Mouse (Mus musculus): Measurements from ENCODE around the gene Eef2. TPM values are rescaled to one million over a fixed set of nuclear protein-coding genes. Genes with fewer than 3 reads are reported as not detected.

The Eef2 gene
- 347 and 468 TPM in 2 replicates for polyA plus RNA-seq (2011; ENCODE audit: insufficient read depth, insufficient read length, low replicate concordance, missing spikeins)

DNA sequence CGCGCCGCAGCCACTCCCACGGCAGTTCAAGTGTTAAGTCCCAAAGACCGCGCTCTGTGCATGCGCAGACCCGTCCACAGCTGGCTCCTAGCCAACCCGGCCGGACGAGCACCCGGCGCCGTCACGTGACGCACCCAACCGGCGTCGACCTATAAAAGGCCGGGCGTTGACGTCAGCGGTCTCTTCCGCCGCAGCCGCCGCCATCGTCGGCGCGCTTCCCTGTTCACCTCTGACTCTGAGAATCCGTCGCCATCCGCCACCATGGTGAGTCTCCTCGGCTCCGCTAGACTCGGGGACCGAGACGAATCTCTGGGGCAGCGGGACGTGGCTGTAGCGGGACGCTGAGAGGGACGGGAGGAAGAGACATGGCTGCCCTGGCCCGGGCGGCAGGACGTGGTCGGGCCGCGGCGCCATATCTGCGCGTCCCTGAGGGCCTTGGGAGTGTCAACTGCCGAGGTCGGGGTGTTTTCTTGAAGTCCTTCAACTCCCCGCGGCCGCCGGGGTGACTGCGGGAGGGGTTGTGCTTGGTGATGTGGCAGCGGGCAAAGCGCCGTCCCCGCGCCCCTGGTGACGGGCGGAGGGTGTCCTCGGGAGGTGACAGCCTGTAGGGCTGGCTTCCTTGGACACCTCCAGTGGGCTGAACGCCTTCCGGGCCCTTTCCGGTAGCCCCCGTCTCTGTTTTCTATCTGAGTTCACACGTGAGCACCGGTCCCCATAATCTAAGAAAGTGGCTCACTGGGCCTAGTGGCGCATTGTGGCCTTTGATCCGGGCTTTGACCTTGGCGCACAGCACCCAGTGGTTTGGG lies at the start of gene Eef2:
TSS of gene Eef2 (plus strand) at position 166 of the 806 bp plus-strand sequence.
- TF ChIP-seq POLR2A (IDR thresholded peaks at IDR 0.05; ENCODE audit: borderline replicate concordance, control insufficient read depth, low read depth, low read length): peak; percentile 99
- no peak for TF ChIP-seq CTCF (IDR thresholded peaks at IDR 0.05; ENCODE audit: control insufficient read depth, insufficient read depth, low read length)
- H3K4me1 ChIP-seq (ENCODE audit: control insufficient read depth, insufficient read depth, low read length): peaks cover 7% of the 10 kb centered on the region
- peak within 1 kb of the TSS; percentile 87 for H3K27ac ChIP-seq (ENCODE audit: control insufficient read depth, insufficient read depth, low read depth, low read length, poor library complexity)
- WGBS: under 1% methylated on average over 77 of the region's 77 CpGs
- H3K4me3 ChIP-seq (replicated peaks; ENCODE audit: control insufficient read depth, low read depth, low read length): peak within 1 kb of the TSS; percentile 76

DNA sequence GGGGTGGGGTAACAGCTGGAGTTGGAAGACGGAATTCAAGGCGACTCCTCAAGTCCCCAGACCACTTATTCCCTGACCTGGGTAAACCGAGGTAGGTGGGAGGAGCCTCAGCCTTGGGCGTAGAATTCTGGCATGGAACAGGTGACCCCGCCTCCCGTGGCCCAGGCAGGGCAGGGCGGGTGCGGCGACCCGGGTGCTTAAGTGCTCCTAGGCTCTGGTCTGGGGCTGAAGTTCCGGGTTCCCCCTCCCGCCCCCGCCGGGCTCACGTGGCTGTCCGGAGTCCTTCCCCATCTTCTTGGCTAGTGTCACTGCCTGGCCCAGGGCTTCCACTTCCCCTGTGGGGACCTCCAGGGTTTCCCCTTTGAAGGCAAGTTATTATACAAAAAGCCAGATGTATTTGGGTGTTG lies 42.2 kb upstream of the Eef2 start:
- Histone ChIP-seq H3K4me1 (ENCODE audit: control insufficient read depth, insufficient read depth, low read length) (peaks cover 7% of the 10 kb centered on the region), H3K27ac (ENCODE audit: control insufficient read depth, insufficient read depth, low read depth, low read length, poor library complexity) (peak overlapping the region; percentile 99), H3K4me3 (replicated peaks; ENCODE audit: control insufficient read depth, low read depth, low read length) (peak overlapping the region; percentile 59)
- no peak for TF ChIP-seq CTCF (IDR thresholded peaks at IDR 0.05; ENCODE audit: control insufficient read depth, insufficient read depth, low read length)
- TF ChIP-seq POLR2A (IDR thresholded peaks at IDR 0.05; ENCODE audit: borderline replicate concordance, control insufficient read depth, low read depth, low read length): peak; percentile 72; the same call in 1 of the 2 replicates
- WGBS: under 1% methylated on average over 16 of the region's 16 CpGs

DNA sequence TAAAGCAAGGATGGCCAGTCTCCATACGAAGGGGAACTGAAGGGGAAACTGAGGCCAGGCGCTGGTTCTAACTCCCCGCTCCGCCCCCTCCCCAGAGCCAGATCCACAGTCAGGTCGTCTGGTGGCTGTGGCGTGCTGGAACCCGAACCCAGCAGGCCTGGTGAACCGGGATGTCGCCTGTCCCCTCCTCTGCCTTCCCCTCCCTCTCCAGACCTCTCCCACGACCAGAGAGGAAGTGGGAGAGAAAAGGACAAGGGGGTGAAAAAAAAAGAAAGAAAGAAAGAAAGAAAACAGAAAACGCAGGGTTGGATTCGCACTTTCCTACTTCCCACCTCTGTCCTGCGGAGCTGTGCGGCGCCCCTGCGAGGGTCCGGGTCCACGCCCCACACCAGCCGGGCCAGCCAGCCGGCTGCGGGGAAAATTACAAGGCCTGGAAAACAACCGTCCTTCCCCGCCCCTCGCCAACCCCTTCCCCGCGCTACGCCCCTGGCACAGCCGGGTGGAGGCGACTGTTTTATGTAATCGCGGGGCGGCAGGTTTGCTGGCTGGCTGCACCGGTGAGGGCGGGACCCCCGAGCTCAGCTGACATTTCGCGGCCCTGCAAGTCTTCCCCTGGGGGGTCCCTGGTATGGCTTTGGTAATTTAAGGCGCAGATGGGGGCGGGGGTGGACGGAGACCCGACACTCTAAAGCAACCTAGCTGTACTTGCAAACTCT lies 41.3 kb upstream of the Eef2 start, which contains the start of gene Zbtb7a:
TSS of gene Zbtb7a (plus strand) at position 255 of the 716 bp plus-strand sequence.
- Histone ChIP-seq H3K4me3 (replicated peaks; ENCODE audit: control insufficient read depth, low read depth, low read length) (peak within 1 kb of the TSS; percentile 83), H3K4me1 (ENCODE audit: control insufficient read depth, insufficient read depth, low read length) (peaks cover 9% of the 10 kb centered on the region), H3K27ac (ENCODE audit: control insufficient read depth, insufficient read depth, low read depth, low read length, poor library complexity) (peak within 1 kb of the TSS; percentile 99)
- WGBS: 1% methylated on average over 41 of the region's 41 CpGs
- TF ChIP-seq CTCF (IDR thresholded peaks at IDR 0.05; ENCODE audit: control insufficient read depth, insufficient read depth, low read length) (no peak), POLR2A (IDR thresholded peaks at IDR 0.05; ENCODE audit: borderline replicate concordance, control insufficient read depth, low read depth, low read length) (peak; percentile 47; the same call in 1 of the 2 replicates)

DNA sequence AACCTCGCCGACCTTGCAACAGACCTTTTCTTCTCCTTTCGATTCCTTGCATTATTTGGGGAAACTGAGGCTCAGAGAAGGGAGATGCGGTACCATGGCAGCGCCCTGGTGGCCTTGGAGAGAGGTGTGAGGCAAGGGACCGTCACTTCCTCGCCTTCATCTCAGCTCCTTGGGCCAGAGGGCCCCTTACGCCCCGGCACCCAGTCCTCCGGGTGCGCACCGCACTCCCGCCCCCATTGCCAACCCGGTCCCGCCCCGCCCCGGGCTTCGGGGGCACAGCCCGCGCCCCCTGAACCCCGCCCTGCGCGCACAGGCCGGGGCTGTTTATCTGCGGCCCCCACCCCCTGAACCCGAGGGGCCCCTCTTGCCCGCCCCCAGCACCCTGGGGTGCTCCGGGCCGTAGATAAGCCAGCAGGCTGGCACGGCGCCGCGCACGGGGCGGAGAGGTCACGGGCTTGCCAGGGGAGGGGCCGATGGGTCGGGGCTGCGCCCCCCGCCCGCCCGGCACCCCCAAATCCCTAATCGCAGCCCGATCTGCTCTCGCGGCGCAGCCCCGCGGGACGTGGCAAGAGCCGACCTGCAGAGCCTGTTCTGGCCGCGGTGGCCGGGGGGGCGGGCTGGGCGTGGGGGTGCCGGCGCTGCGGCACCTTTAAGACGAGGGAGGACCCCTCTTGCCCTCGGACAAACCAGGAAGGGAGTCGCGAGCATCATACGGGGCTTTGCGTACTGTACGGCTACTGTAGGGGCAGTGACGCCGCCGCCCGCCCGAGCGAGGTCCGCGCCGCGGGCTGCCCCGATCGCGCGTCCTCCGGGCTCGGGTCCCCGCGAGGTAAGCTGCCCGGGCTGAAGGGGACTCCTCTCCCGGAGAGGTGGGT lies 40.4 kb upstream of the Eef2 start:
- H3K4me1 ChIP-seq (ENCODE audit: control insufficient read depth, insufficient read depth, low read length): peaks cover 9% of the 10 kb centered on the region
- under 1% methylated on average over 84 of the region's 86 CpGs for WGBS
- peak; percentile 87 for TF ChIP-seq POLR2A (IDR thresholded peaks at IDR 0.05; ENCODE audit: borderline replicate concordance, control insufficient read depth, low read depth, low read length)
- TF ChIP-seq CTCF (IDR thresholded peaks at IDR 0.05; ENCODE audit: control insufficient read depth, insufficient read depth, low read length): no peak; the same call in 1 of the 2 replicates
- peak overlapping the region; percentile 99 for H3K27ac ChIP-seq (ENCODE audit: control insufficient read depth, insufficient read depth, low read depth, low read length, poor library complexity)
- peak overlapping the region; percentile 83 for H3K4me3 ChIP-seq (replicated peaks; ENCODE audit: control insufficient read depth, low read depth, low read length)

DNA sequence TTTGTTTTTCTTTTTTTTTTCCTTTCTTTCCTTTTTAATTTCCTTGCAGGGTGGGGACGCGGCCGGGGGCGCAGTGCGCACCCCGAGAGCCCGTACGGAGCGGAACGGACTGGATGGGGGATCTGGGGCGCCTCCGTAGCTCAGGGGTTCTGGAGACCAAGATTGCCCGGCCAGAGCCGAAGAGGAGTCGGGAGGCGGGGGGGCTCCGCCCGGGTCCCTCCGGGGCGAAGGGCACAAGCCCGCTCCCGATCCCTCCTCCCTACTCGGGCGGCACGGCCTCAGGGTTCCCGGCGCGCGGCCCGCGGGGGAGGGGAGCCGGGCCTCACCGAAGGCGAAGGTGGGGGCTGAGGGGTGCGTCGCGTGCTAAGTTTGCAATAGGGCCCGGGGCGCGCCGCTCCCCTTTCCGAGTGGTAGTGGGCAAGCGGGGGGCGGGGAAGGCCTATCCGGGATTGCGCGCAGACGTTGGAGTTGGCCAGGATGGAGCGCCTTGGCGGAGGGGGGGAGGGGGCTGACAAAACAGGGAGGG lies 39.7 kb upstream of the Eef2 start:
- WGBS: 1% methylated on average over 49 of the region's 50 CpGs
- H3K27ac ChIP-seq (ENCODE audit: control insufficient read depth, insufficient read depth, low read depth, low read length, poor library complexity): peak overlapping the region; percentile 99
- peak overlapping the region; percentile 83 for H3K4me3 ChIP-seq (replicated peaks; ENCODE audit: control insufficient read depth, low read depth, low read length)
- peaks cover 12% of the 10 kb centered on the region for H3K4me1 ChIP-seq (ENCODE audit: control insufficient read depth, insufficient read depth, low read length)
- TF ChIP-seq POLR2A (IDR thresholded peaks at IDR 0.05; ENCODE audit: borderline replicate concordance, control insufficient read depth, low read depth, low read length) (no peak), CTCF (IDR thresholded peaks at IDR 0.05; ENCODE audit: control insufficient read depth, insufficient read depth, low read length) (no peak)

DNA sequence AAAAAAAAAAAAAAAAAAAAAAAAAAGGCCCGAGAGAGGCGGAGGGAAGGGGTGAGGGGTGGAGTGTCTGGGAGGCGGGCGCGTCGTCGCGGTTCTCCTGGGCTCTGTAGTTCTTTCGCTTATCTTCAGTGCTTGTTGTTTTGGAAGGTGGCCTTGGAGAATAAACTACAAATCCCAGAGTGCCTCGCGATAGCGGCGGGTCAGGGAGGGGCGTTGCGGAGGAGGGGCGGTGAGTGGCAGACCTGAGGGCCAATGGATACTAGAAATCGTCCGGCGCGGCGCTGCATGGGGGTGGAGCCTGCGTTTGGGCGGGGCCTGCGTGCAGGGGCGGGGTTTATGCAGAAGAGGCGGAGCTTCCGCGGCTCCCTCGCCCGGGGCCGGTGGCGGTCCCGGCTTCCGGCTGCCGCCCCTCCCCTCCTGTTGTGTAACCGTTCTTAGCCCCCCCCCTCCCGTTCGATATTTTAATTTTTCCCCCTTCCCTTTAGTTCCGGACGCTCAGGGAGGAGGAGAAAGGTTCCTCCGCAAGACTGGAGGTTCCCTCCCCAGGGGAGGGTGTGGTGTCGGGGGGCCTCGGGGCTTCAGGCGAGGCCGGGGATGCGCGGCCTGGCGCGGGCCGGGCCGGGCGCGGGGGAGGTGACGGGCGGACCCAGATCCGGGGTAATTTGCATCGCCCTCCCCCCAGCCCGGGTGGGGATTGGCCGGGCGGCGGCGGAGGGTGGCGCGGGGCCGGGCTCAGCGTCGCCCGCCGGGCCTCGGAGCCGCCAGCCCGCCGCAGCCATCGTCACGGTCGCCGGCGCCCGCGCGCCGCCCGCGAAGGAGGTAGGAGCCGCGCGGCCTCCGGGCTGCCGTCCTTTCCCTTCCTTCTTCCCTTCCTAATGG lies 38.9 kb upstream of the Eef2 start:
- peak overlapping the region; percentile 94 for H3K27ac ChIP-seq (ENCODE audit: control insufficient read depth, insufficient read depth, low read depth, low read length, poor library complexity)
- TF ChIP-seq CTCF (IDR thresholded peaks at IDR 0.05; ENCODE audit: control insufficient read depth, insufficient read depth, low read length) (no peak), POLR2A (IDR thresholded peaks at IDR 0.05; ENCODE audit: borderline replicate concordance, control insufficient read depth, low read depth, low read length) (no peak)
- peaks cover 14% of the 10 kb centered on the region for H3K4me1 ChIP-seq (ENCODE audit: control insufficient read depth, insufficient read depth, low read length)
- WGBS: under 1% methylated on average over 81 of the region's 89 CpGs
- H3K4me3 ChIP-seq (replicated peaks; ENCODE audit: control insufficient read depth, low read depth, low read length): peak overlapping the region; percentile 83

All from bone marrow, adult 2 months (tissue).